Mouse (Mus musculus) liver, adult 2 months (tissue): ENCODE data around the gene Fam107b.

ENCODE experiments used
- CTCF ChIP-seq: fragments of 200-500 bp; IDR thresholded peaks from 2 replicates; pipeline ENCODE4 v1.5.1; 2011; ENCODE audit warnings: low read depth, low read length, control low read depth
- POLR2A ChIP-seq: fragments of 200-500 bp; IDR thresholded peaks from 2 replicates; pipeline ENCODE4 v1.6.1; 2011; ENCODE audit warnings: low read length, control low read depth; ENCODE audit not compliant: insufficient read depth; ENCODE audit errors: extremely low read depth

DNA sequence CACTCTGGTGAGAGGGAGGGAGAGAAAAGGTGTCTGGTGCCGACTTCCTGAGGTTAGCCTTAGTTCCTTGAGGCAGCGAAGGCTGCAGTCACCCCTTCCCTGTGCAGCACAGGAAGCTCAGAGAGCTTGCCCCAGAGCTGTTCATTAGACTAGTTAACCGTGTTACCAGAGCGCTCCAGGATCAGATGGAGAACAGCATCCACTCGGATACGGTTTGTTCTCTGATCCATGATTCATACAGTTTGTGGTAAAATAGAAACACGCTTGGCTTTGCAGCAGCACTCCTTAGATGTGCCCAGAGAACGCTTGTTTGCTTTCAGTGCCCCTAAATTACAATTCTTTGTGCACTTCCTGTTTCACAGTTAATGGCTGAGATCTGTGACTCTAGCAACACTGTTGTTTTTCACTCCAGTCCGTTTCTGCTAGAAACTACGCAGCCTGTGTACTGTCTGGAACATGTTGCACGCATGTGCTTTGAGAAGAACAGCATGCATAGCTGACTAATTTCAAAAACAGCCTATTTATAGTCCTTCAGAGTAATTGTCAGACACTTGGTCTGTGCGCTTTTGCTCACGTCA is 156.3 kb downstream of the Fam107b start:
- TF ChIP-seq CTCF = no peak
- no peak for TF ChIP-seq POLR2A
